Mouse (Mus musculus): ENCODE results near the gene Pde4d. TPM values are rescaled to one million over a fixed set of nuclear protein-coding genes. Genes with fewer than 3 reads are reported as not detected.
A peak's percentile ranks its signal among the peaks of the same experiment; 100 is the strongest.

The Pde4d gene
- polyA plus RNA-seq, 1 experiment = 33.8 TPM

GRCm38 (mm10) chr13:109825891-109826290 is 1376.1 kb downstream of the Pde4d start:
- DNase-seq = no peak
- no peak overlapping the region for H3K27ac ChIP-seq (ENCODE audit: insufficient read depth, low read length)
- no peaks in the 10 kb centered on the region for H3K27me3 ChIP-seq (ENCODE audit: control insufficient read depth, insufficient read depth, low read length)
- no peak for TF ChIP-seq CTCF (IDR thresholded peaks at IDR 0.05; ENCODE audit: borderline replicate concordance, insufficient read depth, low read depth, low read length)
- no peak for TF ChIP-seq POLR2A (IDR thresholded peaks at IDR 0.05; ENCODE audit: borderline replicate concordance, insufficient read depth, low read length)
- H3K4me3 ChIP-seq (replicated peaks; ENCODE audit: insufficient read depth, low read depth, low read length) = no peak overlapping the region
- H3K4me1 ChIP-seq (ENCODE audit: control insufficient read depth, insufficient read depth, low read length) = no peaks in the 10 kb centered on the region; the same call in 1 of the 2 replicates
- 87% methylated on average over 6 of the region's 6 CpGs for WGBS

- no peak for DNase-seq
- TF ChIP-seq POLR2A (IDR thresholded peaks at IDR 0.05; ENCODE audit: borderline replicate concordance, insufficient read depth, low read length) = no peak
- TF ChIP-seq CTCF (IDR thresholded peaks at IDR 0.05; ENCODE audit: borderline replicate concordance, insufficient read depth, low read depth, low read length) = no peak
- H3K4me3 ChIP-seq (replicated peaks; ENCODE audit: insufficient read depth, low read depth, low read length) = no peak overlapping the region
- WGBS = 91% methylated on average over 6 of the region's 6 CpGs
- H3K27me3 ChIP-seq (ENCODE audit: control insufficient read depth, insufficient read depth, low read length) = no peaks in the 10 kb centered on the region
- no peaks in the 10 kb centered on the region; the same call in 1 of the 2 replicates for H3K4me1 ChIP-seq (ENCODE audit: control insufficient read depth, insufficient read depth, low read length)
- H3K27ac ChIP-seq (ENCODE audit: insufficient read depth, low read length) = no peak overlapping the region
Measured at GRCm38 (mm10) chr13:109827341-109827740, 1377.6 kb downstream of the Pde4d start.

- Histone ChIP-seq H3K27ac (ENCODE audit: insufficient read depth, low read length) (no peak overlapping the region), H3K27me3 (ENCODE audit: control insufficient read depth, insufficient read depth, low read length) (no peaks in the 10 kb centered on the region), H3K4me1 (ENCODE audit: control insufficient read depth, insufficient read depth, low read length) (no peaks in the 10 kb centered on the region; the same call in 1 of the 2 replicates), H3K4me3 (replicated peaks; ENCODE audit: insufficient read depth, low read depth, low read length) (no peak overlapping the region)
- no peak for TF ChIP-seq POLR2A (IDR thresholded peaks at IDR 0.05; ENCODE audit: borderline replicate concordance, insufficient read depth, low read length)
- no peak for TF ChIP-seq CTCF (IDR thresholded peaks at IDR 0.05; ENCODE audit: borderline replicate concordance, insufficient read depth, low read depth, low read length)
- DNase-seq = no peak
- 88% methylated on average over 3 of the region's 3 CpGs for WGBS
Measured at GRCm38 (mm10) chr13:109827909-109828308, 1378.2 kb downstream of the Pde4d start.

GRCm38 (mm10) chr13:109829444-109829843 is 1379.7 kb downstream of the Pde4d start:
- Histone ChIP-seq H3K27me3 (ENCODE audit: control insufficient read depth, insufficient read depth, low read length) (no peaks in the 10 kb centered on the region), H3K4me3 (replicated peaks; ENCODE audit: insufficient read depth, low read depth, low read length) (no peak overlapping the region), H3K4me1 (ENCODE audit: control insufficient read depth, insufficient read depth, low read length) (no peaks in the 10 kb centered on the region), H3K27ac (ENCODE audit: insufficient read depth, low read length) (no peak overlapping the region)
- WGBS = 80% methylated on average over 3 of the region's 3 CpGs
- no peak for DNase-seq
- TF ChIP-seq POLR2A (IDR thresholded peaks at IDR 0.05; ENCODE audit: borderline replicate concordance, insufficient read depth, low read length) = no peak
- TF ChIP-seq CTCF (IDR thresholded peaks at IDR 0.05; ENCODE audit: borderline replicate concordance, insufficient read depth, low read depth, low read length) = no peak

- TF ChIP-seq CTCF (IDR thresholded peaks at IDR 0.05; ENCODE audit: borderline replicate concordance, insufficient read depth, low read depth, low read length) = no peak
- TF ChIP-seq POLR2A (IDR thresholded peaks at IDR 0.05; ENCODE audit: borderline replicate concordance, insufficient read depth, low read length) = no peak
- H3K27me3 ChIP-seq (ENCODE audit: control insufficient read depth, insufficient read depth, low read length) = no peaks in the 10 kb centered on the region
- no peak for DNase-seq
- no peak overlapping the region for H3K4me3 ChIP-seq (replicated peaks; ENCODE audit: insufficient read depth, low read depth, low read length)
- WGBS = 97% methylated on average over 3 of the region's 3 CpGs
- no peaks in the 10 kb centered on the region for H3K4me1 ChIP-seq (ENCODE audit: control insufficient read depth, insufficient read depth, low read length)
- no peak overlapping the region for H3K27ac ChIP-seq (ENCODE audit: insufficient read depth, low read length)
Measured at GRCm38 (mm10) chr13:109834935-109835334, 1385.2 kb downstream of the Pde4d start.

- TF ChIP-seq CTCF (IDR thresholded peaks at IDR 0.05; ENCODE audit: borderline replicate concordance, insufficient read depth, low read depth, low read length) = no peak
- no peak for TF ChIP-seq POLR2A (IDR thresholded peaks at IDR 0.05; ENCODE audit: borderline replicate concordance, insufficient read depth, low read length)
- WGBS = 19% methylated on average over 11 of the region's 11 CpGs
- H3K27me3 ChIP-seq (ENCODE audit: control insufficient read depth, insufficient read depth, low read length) = no peaks in the 10 kb centered on the region
- no peaks in the 10 kb centered on the region for H3K4me1 ChIP-seq (ENCODE audit: control insufficient read depth, insufficient read depth, low read length)
- peak; percentile 26 to 38 for DNase-seq
- H3K27ac ChIP-seq (ENCODE audit: insufficient read depth, low read length) = no peak overlapping the region
- peak overlapping the region; percentile 35 for H3K4me3 ChIP-seq (replicated peaks; ENCODE audit: insufficient read depth, low read depth, low read length)
Measured at GRCm38 (mm10) chr13:109837453-109837852, 1387.7 kb downstream of the Pde4d start.

GRCm38 (mm10) chr13:109837921-109838320 is 1388.2 kb downstream of the Pde4d start:
- no peaks in the 10 kb centered on the region for H3K27me3 ChIP-seq (ENCODE audit: control insufficient read depth, insufficient read depth, low read length)
- H3K4me1 ChIP-seq (ENCODE audit: control insufficient read depth, insufficient read depth, low read length) = no peaks in the 10 kb centered on the region
- TF ChIP-seq CTCF (IDR thresholded peaks at IDR 0.05; ENCODE audit: borderline replicate concordance, insufficient read depth, low read depth, low read length) = no peak
- TF ChIP-seq POLR2A (IDR thresholded peaks at IDR 0.05; ENCODE audit: borderline replicate concordance, insufficient read depth, low read length) = no peak
- no peak for DNase-seq
- no peak overlapping the region for H3K27ac ChIP-seq (ENCODE audit: insufficient read depth, low read length)
- WGBS = 86% methylated on average over 7 of the region's 7 CpGs
- no peak overlapping the region for H3K4me3 ChIP-seq (replicated peaks; ENCODE audit: insufficient read depth, low read depth, low read length)

GRCm38 (mm10) chr13:109840251-109840650 is 1390.5 kb downstream of the Pde4d start:
- TF ChIP-seq CTCF (IDR thresholded peaks at IDR 0.05; ENCODE audit: borderline replicate concordance, insufficient read depth, low read depth, low read length) = no peak
- no peak for TF ChIP-seq POLR2A (IDR thresholded peaks at IDR 0.05; ENCODE audit: borderline replicate concordance, insufficient read depth, low read length)
- WGBS = 54% methylated on average over 2 of the region's 2 CpGs
- no peak for DNase-seq

More at GRCm38 (mm10) chr13:109840251-109840650, 1390.5 kb downstream of the Pde4d start:
- H3K4me1 ChIP-seq (ENCODE audit: control insufficient read depth, insufficient read depth, low read length) = no peaks in the 10 kb centered on the region
- no peaks in the 10 kb centered on the region for H3K27me3 ChIP-seq (ENCODE audit: control insufficient read depth, insufficient read depth, low read length)
- no peak overlapping the region for H3K4me3 ChIP-seq (replicated peaks; ENCODE audit: insufficient read depth, low read depth, low read length)
- no peak overlapping the region for H3K27ac ChIP-seq (ENCODE audit: insufficient read depth, low read length)
